Mouse (Mus musculus): Measurements from ENCODE around the gene Myocos. TPM values are rescaled to one million over a fixed set of nuclear protein-coding genes. Genes with fewer than 3 reads are reported as not detected.
"Not testable (repeated sequence)": the region's sequence is repeated elsewhere in the genome, so short reads cannot be mapped to it uniquely, and the experiment has no call there.

Myocos gene
- polyA plus RNA-seq, 1 experiment from 2014 or later = not detected

- H3K4me3 ChIP-seq (ENCODE audit: low read depth, low read length); H3K27me3 ChIP-seq (ENCODE audit: control insufficient read depth, insufficient read depth, low read length); DNase-seq (ENCODE audit: low spot score); H3K9me3 ChIP-seq (ENCODE audit: control insufficient read depth, low read length); H3K27ac ChIP-seq (ENCODE audit: low read depth, low read length); H3K9ac ChIP-seq (ENCODE audit: low read length); H3K4me2 ChIP-seq (ENCODE audit: low read depth); ATAC-seq (ENCODE audit: insufficient read depth, low FRiP score, low TSS enrichment); H3K36me3 ChIP-seq (ENCODE audit: control insufficient read depth, insufficient read depth, low read length); H3K4me1 ChIP-seq (ENCODE audit: control insufficient read depth, insufficient read depth, low read length): not testable (repeated sequence)
- WGBS = 94% methylated on average over 4 of the region's 4 CpGs
Measured at GRCm38 (mm10) chr1:162627821-162628220, 30.2 kb downstream of the Myocos start.

- WGBS = 77% methylated on average over 7 of the region's 7 CpGs
- ATAC-seq (ENCODE audit: insufficient read depth, low FRiP score, low TSS enrichment) = no peak
Measured at GRCm38 (mm10) chr1:162625229-162625628, 32.8 kb downstream of the Myocos start.

GRCm38 (mm10) chr1:162623895-162624294 lies 34.1 kb downstream of the Myocos start:
- Histone ChIP-seq H3K9me3 (ENCODE audit: control insufficient read depth, low read length) (no peaks in the 10 kb centered on the region), H3K9ac (ENCODE audit: low read length) (no peak overlapping the region), H3K4me1 (ENCODE audit: control insufficient read depth, insufficient read depth, low read length) (peaks cover 2% of the 10 kb centered on the region; the same call in 1 of the 2 replicates), H3K36me3 (ENCODE audit: control insufficient read depth, insufficient read depth, low read length) (no peaks in the 10 kb centered on the region), H3K27ac (ENCODE audit: low read depth, low read length) (0 out of 2 replicates have a peak overlapping the region, but pooled peaks have one; percentile 6), H3K4me3 (ENCODE audit: low read depth, low read length) (no peak overlapping the region), H3K27me3 (ENCODE audit: control insufficient read depth, insufficient read depth, low read length) (no peaks in the 10 kb centered on the region), H3K4me2 (ENCODE audit: low read depth) (no peak overlapping the region)
- ATAC-seq (ENCODE audit: insufficient read depth, low FRiP score, low TSS enrichment) (no peak), DNase-seq (ENCODE audit: low spot score) (no peak)
- 27% methylated on average over 4 of the region's 4 CpGs for WGBS

More at GRCm38 (mm10) chr1:162625229-162625628, 32.8 kb downstream of the Myocos start:
- Histone ChIP-seq H3K36me3 (ENCODE audit: control insufficient read depth, insufficient read depth, low read length) (no peaks in the 10 kb centered on the region), H3K4me1 (ENCODE audit: control insufficient read depth, insufficient read depth, low read length) (peaks cover 2% of the 10 kb centered on the region; the same call in 1 of the 2 replicates), H3K4me2 (ENCODE audit: low read depth) (no peak overlapping the region), H3K9me3 (ENCODE audit: control insufficient read depth, low read length) (no peaks in the 10 kb centered on the region), H3K9ac (ENCODE audit: low read length) (no peak overlapping the region), H3K4me3 (ENCODE audit: low read depth, low read length) (no peak overlapping the region), H3K27me3 (ENCODE audit: control insufficient read depth, insufficient read depth, low read length) (no peaks in the 10 kb centered on the region), H3K27ac (ENCODE audit: low read depth, low read length) (no peak overlapping the region)
- no peak for DNase-seq (ENCODE audit: low spot score)

GRCm38 (mm10) chr1:162620487-162620886 lies 37.5 kb downstream of the Myocos start:
- H3K4me2 ChIP-seq (ENCODE audit: low read depth) = no peak overlapping the region
- H3K9ac ChIP-seq (ENCODE audit: low read length) = no peak overlapping the region
- H3K27me3 ChIP-seq (ENCODE audit: control insufficient read depth, insufficient read depth, low read length) = no peaks in the 10 kb centered on the region
- no peaks in the 10 kb centered on the region for H3K9me3 ChIP-seq (ENCODE audit: control insufficient read depth, low read length)
- H3K36me3 ChIP-seq (ENCODE audit: control insufficient read depth, insufficient read depth, low read length) = no peaks in the 10 kb centered on the region
- WGBS = 75% methylated on average over 4 of the region's 4 CpGs
- H3K4me1 ChIP-seq (ENCODE audit: control insufficient read depth, insufficient read depth, low read length) = peaks cover 2% of the 10 kb centered on the region; the same call in 1 of the 2 replicates
- H3K4me3 ChIP-seq (ENCODE audit: low read depth, low read length) = no peak overlapping the region
- no peak for ATAC-seq (ENCODE audit: insufficient read depth, low FRiP score, low TSS enrichment)
- H3K27ac ChIP-seq (ENCODE audit: low read depth, low read length) = no peak overlapping the region
- DNase-seq (ENCODE audit: low spot score) = no peak

GRCm38 (mm10) chr1:162615511-162615910 lies 42.5 kb downstream of the Myocos start:
- Histone ChIP-seq H3K4me2 (ENCODE audit: low read depth) (no peak overlapping the region), H3K4me1 (ENCODE audit: control insufficient read depth, insufficient read depth, low read length) (no peaks in the 10 kb centered on the region), H3K27ac (ENCODE audit: low read depth, low read length) (no peak overlapping the region), H3K9ac (ENCODE audit: low read length) (no peak overlapping the region), H3K9me3 (ENCODE audit: control insufficient read depth, low read length) (no peaks in the 10 kb centered on the region), H3K4me3 (ENCODE audit: low read depth, low read length) (no peak overlapping the region), H3K27me3 (ENCODE audit: control insufficient read depth, insufficient read depth, low read length) (no peaks in the 10 kb centered on the region), H3K36me3 (ENCODE audit: control insufficient read depth, insufficient read depth, low read length) (no peaks in the 10 kb centered on the region)
- DNase-seq (ENCODE audit: low spot score) (no peak), ATAC-seq (ENCODE audit: insufficient read depth, low FRiP score, low TSS enrichment) (no peak; the same call in 1 of the 2 replicates)
- 81% methylated on average over 1 of the region's 1 CpGs for WGBS

GRCm38 (mm10) chr1:162611191-162611590 lies 46.8 kb downstream of the Myocos start:
- Histone ChIP-seq H3K4me2 (ENCODE audit: low read depth) (no peak overlapping the region), H3K4me1 (ENCODE audit: control insufficient read depth, insufficient read depth, low read length) (no peaks in the 10 kb centered on the region), H3K36me3 (ENCODE audit: control insufficient read depth, insufficient read depth, low read length) (no peaks in the 10 kb centered on the region), H3K9me3 (ENCODE audit: control insufficient read depth, low read length) (no peaks in the 10 kb centered on the region), H3K27ac (ENCODE audit: low read depth, low read length) (no peak overlapping the region), H3K9ac (ENCODE audit: low read length) (no peak overlapping the region; the same call in 1 of the 2 replicates), H3K4me3 (ENCODE audit: low read depth, low read length) (no peak overlapping the region), H3K27me3 (ENCODE audit: control insufficient read depth, insufficient read depth, low read length) (no peaks in the 10 kb centered on the region)
- 67% methylated on average over 4 of the region's 4 CpGs for WGBS
- ATAC-seq (ENCODE audit: insufficient read depth, low FRiP score, low TSS enrichment) (no peak), DNase-seq (ENCODE audit: low spot score) (no peak)

GRCm38 (mm10) chr1:162609633-162610250 lies 48.3 kb downstream of the Myocos start:
- no peaks in the 10 kb centered on the region for H3K27me3 ChIP-seq (ENCODE audit: control insufficient read depth, insufficient read depth, low read length)
- DNase-seq (ENCODE audit: low spot score) = no peak
- no peak; the same call in 1 of the 2 replicates for ATAC-seq (ENCODE audit: insufficient read depth, low FRiP score, low TSS enrichment)

GRCm38 (mm10) chr1:162608127-162608526 lies 49.9 kb downstream of the Myocos start:
- 16% methylated on average over 1 of the region's 1 CpGs for WGBS
- Histone ChIP-seq H3K4me1 (ENCODE audit: control insufficient read depth, insufficient read depth, low read length) (no peaks in the 10 kb centered on the region), H3K4me3 (ENCODE audit: low read depth, low read length) (no peak overlapping the region), H3K9ac (ENCODE audit: low read length) (no peak overlapping the region), H3K36me3 (ENCODE audit: control insufficient read depth, insufficient read depth, low read length) (no peaks in the 10 kb centered on the region), H3K4me2 (ENCODE audit: low read depth) (no peak overlapping the region), H3K27ac (ENCODE audit: low read depth, low read length) (no peak overlapping the region), H3K9me3 (ENCODE audit: control insufficient read depth, low read length) (no peaks in the 10 kb centered on the region), H3K27me3 (ENCODE audit: control insufficient read depth, insufficient read depth, low read length) (no peaks in the 10 kb centered on the region)
- ATAC-seq (ENCODE audit: insufficient read depth, low FRiP score, low TSS enrichment) (no peak), DNase-seq (ENCODE audit: low spot score) (no peak)

More at GRCm38 (mm10) chr1:162609633-162610250, 48.3 kb downstream of the Myocos start:
- Histone ChIP-seq H3K4me1 (ENCODE audit: control insufficient read depth, insufficient read depth, low read length) (no peaks in the 10 kb centered on the region), H3K27ac (ENCODE audit: low read depth, low read length) (no peak overlapping the region), H3K4me2 (ENCODE audit: low read depth) (no peak overlapping the region), H3K9me3 (ENCODE audit: control insufficient read depth, low read length) (no peaks in the 10 kb centered on the region), H3K4me3 (ENCODE audit: low read depth, low read length) (no peak overlapping the region), H3K36me3 (ENCODE audit: control insufficient read depth, insufficient read depth, low read length) (no peaks in the 10 kb centered on the region), H3K9ac (ENCODE audit: low read length) (no peak overlapping the region)
- 43% methylated on average over 9 of the region's 9 CpGs for WGBS

GRCm38 (mm10) chr1:162601288-162601687 lies 56.7 kb downstream of the Myocos start:
- no peak overlapping the region for H3K9ac ChIP-seq (ENCODE audit: low read length)
- ATAC-seq (ENCODE audit: insufficient read depth, low FRiP score, low TSS enrichment) (peak; percentile 85), DNase-seq (ENCODE audit: low spot score) (peak; percentile 50)
- H3K9me3 ChIP-seq (ENCODE audit: control insufficient read depth, low read length) = no peaks in the 10 kb centered on the region
- no peak overlapping the region for H3K4me2 ChIP-seq (ENCODE audit: low read depth)
- 44% methylated on average over 4 of the region's 4 CpGs for WGBS
- no peaks in the 10 kb centered on the region for H3K36me3 ChIP-seq (ENCODE audit: control insufficient read depth, insufficient read depth, low read length)
- no peaks in the 10 kb centered on the region for H3K4me1 ChIP-seq (ENCODE audit: control insufficient read depth, insufficient read depth, low read length)
- H3K27me3 ChIP-seq (ENCODE audit: control insufficient read depth, insufficient read depth, low read length) = no peaks in the 10 kb centered on the region
- no peak overlapping the region for H3K4me3 ChIP-seq (ENCODE audit: low read depth, low read length)
- no peak overlapping the region for H3K27ac ChIP-seq (ENCODE audit: low read depth, low read length)

Measured in neural tube, embryonic 11.5 days (tissue).